Mouse (Mus musculus): ENCODE results near the gene Lipa. TPM values are rescaled to one million over a fixed set of nuclear protein-coding genes. Genes with fewer than 3 reads are reported as not detected.

The Lipa gene
- polyA plus RNA-seq, 1 experiment from 2014 or later = 34.9 TPM

Other genes starting within 250 kb of the Lipa start
- gene Fas, start 236.8 kb downstream of the Lipa start, polyA plus RNA-seq (2015; fragmentation: Nextera tagmentation; extraction: Ambion mirVana) = 3.9 and 4.9 TPM in 2 replicates
- gene Ch25h, start 52.3 kb downstream of the Lipa start, polyA plus RNA-seq (2015; fragmentation: Nextera tagmentation; extraction: Ambion mirVana) = 3.2 and 4.2 TPM in 2 replicates
- gene Ifit2, start 23.2 kb upstream of the Lipa start, polyA plus RNA-seq (2015; fragmentation: Nextera tagmentation; extraction: Ambion mirVana) = 6.3 and 6.7 TPM in 2 replicates
- gene Ifit3, start 56.1 kb upstream of the Lipa start, polyA plus RNA-seq (2015; fragmentation: Nextera tagmentation; extraction: Ambion mirVana) = 0.81 and 1.5 TPM in 2 replicates
- gene Ifit1bl1, start 74.5 kb upstream of the Lipa start, polyA plus RNA-seq (2015; fragmentation: Nextera tagmentation; extraction: Ambion mirVana) = 0.53 and 0.59 TPM in 2 replicates
- gene Ifit3b, start 80.5 kb upstream of the Lipa start, polyA plus RNA-seq (2015; fragmentation: Nextera tagmentation; extraction: Ambion mirVana) = 0.23 and 0.29 TPM in 2 replicates
- gene Ifit1bl2, start 113.3 kb upstream of the Lipa start, polyA plus RNA-seq (2015; fragmentation: Nextera tagmentation; extraction: Ambion mirVana) = 7.3 and 9.7 TPM in 2 replicates
- 7.9 and 9.1 TPM in 2 replicates for gene Ifit1, start 113.4 kb upstream of the Lipa start, polyA plus RNA-seq (2015; fragmentation: Nextera tagmentation; extraction: Ambion mirVana)
- gene Slc16a12, start 219.8 kb upstream of the Lipa start, polyA plus RNA-seq (2015; fragmentation: Nextera tagmentation; extraction: Ambion mirVana) = 6.9 and 8.5 TPM in 2 replicates